Mouse (Mus musculus) activated CD4-positive, CD25-positive, alpha-beta regulatory T cell (primary cell): ENCODE measurements around the gene Twf1. TPM values are rescaled to one million over a fixed set of nuclear protein-coding genes. Genes with fewer than 3 reads are reported as not detected.

Experiments used
- polyA plus RNA-seq, 2 experiments: library from polyadenylated mRNA; unstranded; fragments of 100-300 nt; shearing (Covaris generic); gene quantifications; one replicate each; pipeline ENCODE4 v1.2.1; 2017

Gene Twf1
- polyA plus RNA-seq: 10 to 100 TPM; 14.8 to 15.8 TPM

GRCm38 (mm10) chr15:94589219-94590075 is at the start of gene Twf1:
Gene Twf1 (minus strand): TSS chr15:94589889.

GRCm38 (mm10) chr15:94628830-94629601 is 39.3 kb upstream of the Twf1 start, which contains the start of gene Tmem117:
Gene Tmem117 (plus strand): TSS chr15:94629232.

GRCm38 (mm10) chr15:94543409-94544051 is 46.2 kb downstream of the Twf1 start, which contains the start of the genes Pus7l and Irak4:
Gene Pus7l (minus strand): TSS chr15:94543547.
Gene Irak4 (plus strand): TSS chr15:94543643.

Other genes starting within 250 kb of the Twf1 start
- under 1 TPM; 0.17 to 0.21 TPM for gene Adamts20, start 124.5 kb downstream of the Twf1 start, polyA plus RNA-seq
- gene Pus7l, start 46.3 kb downstream of the Twf1 start, polyA plus RNA-seq: 10 to 100 TPM in 1 of 2 experiments, 1 to 10 TPM in 1; 6.6 to 12.3 TPM
- gene Irak4, start 46.2 kb downstream of the Twf1 start, polyA plus RNA-seq: 10 to 100 TPM; 26.8 to 35.3 TPM
- gene Tmem117, start 39.3 kb upstream of the Twf1 start, polyA plus RNA-seq: under 1 TPM; 0.09 to 0.12 TPM